Mouse (Mus musculus): Measurements from ENCODE around the gene Adgrg2. TPM values are rescaled to one million over a fixed set of nuclear protein-coding genes. Genes with fewer than 3 reads are reported as not detected.

The Adgrg2 gene
- polyA plus RNA-seq (2015; fragmentation: Nextera tagmentation; extraction: Ambion mirVana) = 4.6 and 5.8 TPM in 2 replicates

GRCm38 (mm10) chrX:160390464-160390956 is at the start of gene Adgrg2:
Gene Adgrg2 (plus strand): TSS chrX:160390690.
- DNase-seq (ENCODE audit: low spot score) = no peak

GRCm38 (mm10) chrX:160350995-160351394 is 39.5 kb upstream of the Adgrg2 start:
- DNase-seq (ENCODE audit: low spot score) = no peak

GRCm38 (mm10) chrX:160351967-160352677 is 38.4 kb upstream of the Adgrg2 start:
- no peak for DNase-seq (ENCODE audit: low spot score)

- DNase-seq (ENCODE audit: low spot score) = no peak
Observed at GRCm38 (mm10) chrX:160384748-160385501, 5.6 kb upstream of the Adgrg2 start.

GRCm38 (mm10) chrX:160385502-160385772 is 5.1 kb upstream of the Adgrg2 start:
- DNase-seq (ENCODE audit: low spot score) = no peak

GRCm38 (mm10) chrX:160412930-160413453 is 22.5 kb downstream of the Adgrg2 start:
- no peak for DNase-seq (ENCODE audit: low spot score)

GRCm38 (mm10) chrX:160413881-160414395 is 23.4 kb downstream of the Adgrg2 start:
- no peak for DNase-seq (ENCODE audit: low spot score)

GRCm38 (mm10) chrX:160418397-160418796 is 27.9 kb downstream of the Adgrg2 start:
- no peak for DNase-seq (ENCODE audit: low spot score)

- DNase-seq (ENCODE audit: low spot score) = no peak
Observed at GRCm38 (mm10) chrX:160423737-160424136, 33.2 kb downstream of the Adgrg2 start.

- no peak for DNase-seq (ENCODE audit: low spot score)
Observed at GRCm38 (mm10) chrX:160426486-160426885, 36.0 kb downstream of the Adgrg2 start.

GRCm38 (mm10) chrX:160426930-160427329 is 36.4 kb downstream of the Adgrg2 start:
- DNase-seq (ENCODE audit: low spot score) = no peak

GRCm38 (mm10) chrX:160432192-160432591 is 41.7 kb downstream of the Adgrg2 start:
- no peak for DNase-seq (ENCODE audit: low spot score)

GRCm38 (mm10) chrX:160441272-160441671 is 50.8 kb downstream of the Adgrg2 start:
- no peak for DNase-seq (ENCODE audit: low spot score)

GRCm38 (mm10) chrX:160448351-160448750 is 57.9 kb downstream of the Adgrg2 start:
- no peak for DNase-seq (ENCODE audit: low spot score)

GRCm38 (mm10) chrX:160449363-160449762 is 58.9 kb downstream of the Adgrg2 start:
- no peak for DNase-seq (ENCODE audit: low spot score)

- DNase-seq (ENCODE audit: low spot score) = no peak
Observed at GRCm38 (mm10) chrX:160455686-160456085, 65.2 kb downstream of the Adgrg2 start.

GRCm38 (mm10) chrX:160471257-160471786 is 80.8 kb downstream of the Adgrg2 start:
- DNase-seq (ENCODE audit: low spot score) = no peak

GRCm38 (mm10) chrX:160489784-160490183 is 99.3 kb downstream of the Adgrg2 start:
- DNase-seq (ENCODE audit: low spot score) = no peak

GRCm38 (mm10) chrX:160494333-160494732 is 103.8 kb downstream of the Adgrg2 start:
- no peak for DNase-seq (ENCODE audit: low spot score)

- no peak for DNase-seq (ENCODE audit: low spot score)
Observed at GRCm38 (mm10) chrX:160494921-160495320, 104.4 kb downstream of the Adgrg2 start.

- DNase-seq (ENCODE audit: low spot score) = no peak
Observed at GRCm38 (mm10) chrX:160496473-160496872, 106.0 kb downstream of the Adgrg2 start.

GRCm38 (mm10) chrX:160501095-160501494 is 110.6 kb downstream of the Adgrg2 start:
- DNase-seq (ENCODE audit: low spot score) = no peak
